Mouse (Mus musculus): Measurements from ENCODE around the gene Cnbp. TPM values are rescaled to one million over a fixed set of nuclear protein-coding genes. Genes with fewer than 3 reads are reported as not detected.
A peak's percentile ranks its signal among the peaks of the same experiment; 100 is the strongest.

Cnbp gene
- polyA plus RNA-seq, 1 experiment from 2014 or later = 452 TPM

GRCm38 (mm10) chr6:87873963-87874362, 23.1 kb upstream of the Cnbp start:
- 92% methylated on average over 2 of the region's 2 CpGs for WGBS (ENCODE audit: insufficient replicate concordance)
- H3K27me3 ChIP-seq (ENCODE audit: insufficient read depth, low read length) = no peaks in the 10 kb centered on the region
- no peak overlapping the region for H3K4me3 ChIP-seq (ENCODE audit: low read depth, low read length)
- H3K27ac ChIP-seq (ENCODE audit: low read depth) = no peak overlapping the region
- H3K9ac ChIP-seq (replicated peaks) = no peak overlapping the region
- DNase-seq (no peak), ATAC-seq (no peak)
- no peaks in the 10 kb centered on the region for H3K36me3 ChIP-seq (replicated peaks; ENCODE audit: insufficient read depth, low read length)
- H3K4me1 ChIP-seq (ENCODE audit: insufficient read depth) = peaks cover 30% of the 10 kb centered on the region
- no peak overlapping the region for H3K4me2 ChIP-seq (ENCODE audit: low read depth, low read length)
- TF ChIP-seq EP300 (IDR thresholded peaks at IDR 0.05; ENCODE audit: low read depth) (no peak), CTCF (IDR thresholded peaks at IDR 0.05; ENCODE audit: low read depth) (no peak)
- no peaks in the 10 kb centered on the region for H3K9me3 ChIP-seq (ENCODE audit: low read length)

GRCm38 (mm10) chr6:87873104-87873503, 22.2 kb upstream of the Cnbp start:
- ATAC-seq (peak; percentile 86), DNase-seq (peak; percentile 44)
- H3K9ac ChIP-seq (replicated peaks) = no peak overlapping the region
- H3K27me3 ChIP-seq (ENCODE audit: insufficient read depth, low read length) = no peaks in the 10 kb centered on the region
- H3K9me3 ChIP-seq (ENCODE audit: low read length) = no peaks in the 10 kb centered on the region
- H3K4me3 ChIP-seq (ENCODE audit: low read depth, low read length) = no peak overlapping the region
- H3K4me2 ChIP-seq (ENCODE audit: low read depth, low read length) = no peak overlapping the region
- 21% methylated on average over 1 of the region's 1 CpGs for WGBS (ENCODE audit: insufficient replicate concordance)
- peak overlapping the region; percentile 70 for H3K27ac ChIP-seq (ENCODE audit: low read depth)
- TF ChIP-seq EP300 (IDR thresholded peaks at IDR 0.05; ENCODE audit: low read depth) (peak; percentile 62; the same call in 1 of the 2 replicates), CTCF (IDR thresholded peaks at IDR 0.05; ENCODE audit: low read depth) (no peak)
- no peaks in the 10 kb centered on the region for H3K36me3 ChIP-seq (replicated peaks; ENCODE audit: insufficient read depth, low read length)
- peaks cover 32% of the 10 kb centered on the region for H3K4me1 ChIP-seq (ENCODE audit: insufficient read depth)

- no peak overlapping the region for H3K27ac ChIP-seq (ENCODE audit: low read depth)
- H3K9me3 ChIP-seq (ENCODE audit: low read length) = no peaks in the 10 kb centered on the region
- H3K27me3 ChIP-seq (ENCODE audit: insufficient read depth, low read length) = no peaks in the 10 kb centered on the region
- 78% methylated on average over 7 of the region's 7 CpGs for WGBS (ENCODE audit: insufficient replicate concordance)
- H3K9ac ChIP-seq (replicated peaks) = no peak overlapping the region
- no peak for DNase-seq
- no peaks in the 10 kb centered on the region for H3K36me3 ChIP-seq (replicated peaks; ENCODE audit: insufficient read depth, low read length)
- H3K4me1 ChIP-seq (ENCODE audit: insufficient read depth) = peaks cover 40% of the 10 kb centered on the region
- H3K4me2 ChIP-seq (ENCODE audit: low read depth, low read length) = no peak overlapping the region
- no peak for TF ChIP-seq EP300 (IDR thresholded peaks at IDR 0.05; ENCODE audit: low read depth)
- TF ChIP-seq CTCF (IDR thresholded peaks at IDR 0.05; ENCODE audit: low read depth) = no peak
- H3K4me3 ChIP-seq (ENCODE audit: low read depth, low read length) = no peak overlapping the region
- no peak for ATAC-seq
Observed at GRCm38 (mm10) chr6:87871240-87871639, 20.3 kb upstream of the Cnbp start.

- Histone ChIP-seq H3K27ac (ENCODE audit: low read depth) (0 out of 2 replicates have a peak overlapping the region, but pooled peaks have one; percentile 16), H3K4me3 (ENCODE audit: low read depth, low read length) (no peak overlapping the region), H3K27me3 (ENCODE audit: insufficient read depth, low read length) (no peaks in the 10 kb centered on the region), H3K36me3 (replicated peaks; ENCODE audit: insufficient read depth, low read length) (no peaks in the 10 kb centered on the region), H3K4me1 (ENCODE audit: insufficient read depth) (peaks cover 37% of the 10 kb centered on the region), H3K4me2 (ENCODE audit: low read depth, low read length) (no peak overlapping the region), H3K9ac (replicated peaks) (no peak overlapping the region), H3K9me3 (ENCODE audit: low read length) (no peaks in the 10 kb centered on the region)
- ATAC-seq = no peak
- no peak for DNase-seq
- 26% methylated on average over 1 of the region's 1 CpGs for WGBS (ENCODE audit: insufficient replicate concordance)
- TF ChIP-seq EP300 (IDR thresholded peaks at IDR 0.05; ENCODE audit: low read depth) (peak; percentile 14; the same call in 1 of the 2 replicates), CTCF (IDR thresholded peaks at IDR 0.05; ENCODE audit: low read depth) (no peak)
Observed at GRCm38 (mm10) chr6:87870440-87870839, 19.5 kb upstream of the Cnbp start.

GRCm38 (mm10) chr6:87868871-87869506, 18.1 kb upstream of the Cnbp start:
- H3K27me3 ChIP-seq (ENCODE audit: insufficient read depth, low read length) = no peaks in the 10 kb centered on the region
- DNase-seq (peak; percentile 59), ATAC-seq (peak; percentile 57)
- WGBS (ENCODE audit: insufficient replicate concordance) = 40% methylated on average over 9 of the region's 9 CpGs
- peaks cover 32% of the 10 kb centered on the region for H3K4me1 ChIP-seq (ENCODE audit: insufficient read depth)
- no peak for TF ChIP-seq CTCF (IDR thresholded peaks at IDR 0.05; ENCODE audit: low read depth)
- TF ChIP-seq EP300 (IDR thresholded peaks at IDR 0.05; ENCODE audit: low read depth) = no peak
- peak overlapping the region; percentile 25; the same call in 1 of the 2 replicates for H3K27ac ChIP-seq (ENCODE audit: low read depth)
- H3K4me2 ChIP-seq (ENCODE audit: low read depth, low read length) = no peak overlapping the region
- no peaks in the 10 kb centered on the region for H3K36me3 ChIP-seq (replicated peaks; ENCODE audit: insufficient read depth, low read length)
- H3K9me3 ChIP-seq (ENCODE audit: low read length) = no peaks in the 10 kb centered on the region
- H3K9ac ChIP-seq (replicated peaks) = no peak overlapping the region
- no peak overlapping the region for H3K4me3 ChIP-seq (ENCODE audit: low read depth, low read length)

- ATAC-seq (peak; percentile 26; the same call in 1 of the 2 replicates), DNase-seq (no peak)
- Histone ChIP-seq H3K27ac (ENCODE audit: low read depth) (peak overlapping the region; percentile 70; the same call in 1 of the 2 replicates), H3K9ac (replicated peaks) (no peak overlapping the region), H3K4me3 (ENCODE audit: low read depth, low read length) (no peak overlapping the region), H3K27me3 (ENCODE audit: insufficient read depth, low read length) (no peaks in the 10 kb centered on the region), H3K9me3 (ENCODE audit: low read length) (no peaks in the 10 kb centered on the region), H3K4me2 (ENCODE audit: low read depth, low read length) (no peak overlapping the region), H3K4me1 (ENCODE audit: insufficient read depth) (peaks cover 27% of the 10 kb centered on the region), H3K36me3 (replicated peaks; ENCODE audit: insufficient read depth, low read length) (no peaks in the 10 kb centered on the region)
- 27% methylated on average over 2 of the region's 2 CpGs for WGBS (ENCODE audit: insufficient replicate concordance)
- no peak for TF ChIP-seq CTCF (IDR thresholded peaks at IDR 0.05; ENCODE audit: low read depth)
- no peak; the same call in 1 of the 2 replicates for TF ChIP-seq EP300 (IDR thresholded peaks at IDR 0.05; ENCODE audit: low read depth)
Observed at GRCm38 (mm10) chr6:87867256-87867655, 16.4 kb upstream of the Cnbp start.
